Mouse (Mus musculus) hindbrain, embryonic 16.5 days (tissue): Measurements from ENCODE around the gene Nrn1l. TPM values are rescaled to one million over a fixed set of nuclear protein-coding genes. Genes with fewer than 3 reads are reported as not detected.

Experiments
- ATAC-seq: fragments of 200-750 bp; cut with Nextera tagmentation; 2 replicates; pipeline ENCODE4 v1.8.0; 2017; ENCODE audit warnings: moderate TSS enrichment, moderate library complexity
- H3K27ac ChIP-seq: fragments of 300-500 bp; sonication (generic); 2 replicates; pipeline ENCODE4 v1.5.1; 2014; ENCODE audit warnings: low read depth, mild to moderate bottlenecking, control low read depth, low read length, moderate library complexity
- H3K27me3 ChIP-seq: fragments of 300-500 bp; sonication (generic); replicated peaks from 2 replicates; pipeline ENCODE4 v1.6.1; 2014; ENCODE audit warnings: low read length; ENCODE audit not compliant: control insufficient read depth, insufficient read depth
- H3K36me3 ChIP-seq: fragments of 300-500 bp; sonication (generic); 2 replicates; pipeline ENCODE4 v1.6.1; 2014; ENCODE audit warnings: mild to moderate bottlenecking, low read length, moderate library complexity, mixed read lengths; ENCODE audit not compliant: control insufficient read depth, insufficient read depth
- H3K4me1 ChIP-seq: fragments of 300-500 bp; sonication (generic); 2 replicates; pipeline ENCODE4 v1.6.1; 2014; ENCODE audit warnings: low read depth, low read length; ENCODE audit not compliant: control insufficient read depth, insufficient read depth
- H3K4me2 ChIP-seq: fragments of 300-500 bp; sonication (generic); 2 replicates; pipeline ENCODE4 v1.6.1; 2014; ENCODE audit warnings: mild to moderate bottlenecking, low read length, control low read depth, moderate library complexity
- H3K4me3 ChIP-seq: fragments of 300-500 bp; sonication (generic); 2 replicates; pipeline ENCODE4 v1.5.1; 2014; ENCODE audit warnings: mild to moderate bottlenecking, low read length, control low read depth, moderate library complexity
- H3K9ac ChIP-seq: fragments of 300-500 bp; sonication (generic); 2 replicates; pipeline ENCODE4 v1.6.1; 2014; ENCODE audit warnings: low read depth, mild to moderate bottlenecking, control low read depth, low read length, moderate library complexity
- H3K9me3 ChIP-seq: fragments of 300-500 bp; sonication (generic); 2 replicates; pipeline ENCODE4 v1.6.1; 2014; ENCODE audit warnings: mild to moderate bottlenecking, low read length, moderate library complexity; ENCODE audit not compliant: control insufficient read depth
- WGBS: fragments of 180-500 bp; shearing (Covaris S2); extraction: QIAGEN DNeasy Blood & Tissue Kit; methylation state at CpG from one replicate; pipeline ENCODE4 v1.1.7; 2014; 5-methylcytosine and 5-hydroxymethylcytosine counted together
- polyA plus RNA-seq: library from polyadenylated mRNA; unstranded; fragments of >200 nt; fragmentation: Nextera tagmentation; extraction: Ambion mirVana; gene quantifications from 2 replicates; pipeline ENCODE4 v1.2.1, GENCODE M21; 2015

Gene Nrn1l
- polyA plus RNA-seq, 1 experiment from 2014 or later: 1.3 TPM

- H3K9ac ChIP-seq: peak overlapping the region; percentile 83
- no peaks in the 10 kb centered on the region for H3K9me3 ChIP-seq
- H3K4me1 ChIP-seq: peaks cover 43% of the 10 kb centered on the region
- H3K36me3 ChIP-seq: no peaks in the 10 kb centered on the region
- WGBS: under 1% methylated on average over 65 of the region's 71 CpGs
- H3K4me2 ChIP-seq: peak overlapping the region; percentile 94
- H3K27ac ChIP-seq: peak overlapping the region; percentile 88
- ATAC-seq: peak; percentile 1; the same call in 1 of the 2 replicates
- peak overlapping the region; percentile 88 for H3K4me3 ChIP-seq
- no peaks in the 10 kb centered on the region for H3K27me3 ChIP-seq
Measured at GRCm38 (mm10) chr8:105855248-105856167, 37.9 kb upstream of the Nrn1l start.

- WGBS: 19% methylated on average over 15 of the region's 15 CpGs
- Histone ChIP-seq H3K9me3 (no peaks in the 10 kb centered on the region), H3K4me1 (peaks cover 41% of the 10 kb centered on the region), H3K36me3 (no peaks in the 10 kb centered on the region), H3K4me3 (peak overlapping the region; percentile 88), H3K9ac (peak overlapping the region; percentile 83), H3K27ac (peak overlapping the region; percentile 88; the same call in 1 of the 2 replicates), H3K4me2 (peak overlapping the region; percentile 94), H3K27me3 (no peaks in the 10 kb centered on the region)
- no peak for ATAC-seq
Measured at GRCm38 (mm10) chr8:105856168-105856835, 37.1 kb upstream of the Nrn1l start.

- Histone ChIP-seq H3K36me3 (no peaks in the 10 kb centered on the region), H3K27me3 (no peaks in the 10 kb centered on the region), H3K9me3 (no peaks in the 10 kb centered on the region), H3K27ac (no peak overlapping the region), H3K4me1 (peaks cover 54% of the 10 kb centered on the region), H3K4me3 (no peak overlapping the region), H3K4me2 (no peak overlapping the region), H3K9ac (no peak overlapping the region)
- no peak for ATAC-seq
- 97% methylated on average over 5 of the region's 5 CpGs for WGBS
Measured at GRCm38 (mm10) chr8:105858495-105858894, 34.9 kb upstream of the Nrn1l start.

DNA sequence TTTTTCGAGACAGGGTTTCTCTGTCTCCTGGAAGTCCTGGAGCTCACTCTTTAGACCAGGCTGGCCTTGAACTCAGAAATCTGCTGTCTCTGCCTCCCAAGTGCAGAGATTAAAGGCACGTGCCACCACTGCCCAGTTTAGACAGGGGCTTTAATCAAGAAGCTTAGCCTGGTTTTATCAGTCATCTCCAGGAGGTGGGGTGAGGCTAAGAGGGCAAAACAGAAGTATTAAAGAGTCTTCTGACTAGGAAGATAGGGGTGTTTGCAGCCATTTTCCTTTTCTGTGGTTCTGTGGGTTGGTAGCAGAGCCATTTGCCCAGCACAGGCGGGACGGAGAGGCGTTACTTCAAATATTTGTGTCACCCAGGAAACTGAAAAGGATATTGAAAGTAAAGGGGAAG lies 34.1 kb upstream of the Nrn1l start:
- Histone ChIP-seq H3K9me3 (no peaks in the 10 kb centered on the region), H3K4me2 (no peak overlapping the region; the same call in 1 of the 2 replicates), H3K9ac (no peak overlapping the region), H3K36me3 (no peaks in the 10 kb centered on the region), H3K27me3 (no peaks in the 10 kb centered on the region), H3K4me1 (peaks cover 57% of the 10 kb centered on the region), H3K27ac (no peak overlapping the region; the same call in 1 of the 2 replicates), H3K4me3 (no peak overlapping the region)
- no peak for ATAC-seq
- WGBS: 73% methylated on average over 5 of the region's 5 CpGs

GRCm38 (mm10) chr8:105860143-105860981 lies 33.0 kb upstream of the Nrn1l start, which contains the start of gene Nutf2:
Gene Nutf2, plus strand, starts transcription at chr8:105860580.
- peak; percentile 98 for ATAC-seq
- Histone ChIP-seq H3K9ac (peak within 1 kb of the TSS; percentile 95), H3K9me3 (no peaks in the 10 kb centered on the region), H3K4me3 (peak within 1 kb of the TSS; percentile 97), H3K27ac (peak within 1 kb of the TSS; percentile 94), H3K27me3 (no peaks in the 10 kb centered on the region), H3K36me3 (no peaks in the 10 kb centered on the region), H3K4me1 (peaks cover 55% of the 10 kb centered on the region), H3K4me2 (peak within 1 kb of the TSS; percentile 83)
- under 1% methylated on average over 51 of the region's 59 CpGs for WGBS

- WGBS: 0% methylated on average over 1 of the region's 1 CpGs
- Histone ChIP-seq H3K4me3 (peak overlapping the region; percentile 97), H3K4me1 (peaks cover 44% of the 10 kb centered on the region), H3K9ac (no peak overlapping the region; the same call in 1 of the 2 replicates), H3K27ac (no peak overlapping the region), H3K9me3 (no peaks in the 10 kb centered on the region), H3K27me3 (no peaks in the 10 kb centered on the region), H3K4me2 (peak overlapping the region; percentile 65), H3K36me3 (peaks cover 3% of the 10 kb centered on the region; the same call in 1 of the 2 replicates)
- ATAC-seq: no peak
Measured at GRCm38 (mm10) chr8:105861951-105862350, 31.4 kb upstream of the Nrn1l start.

- peaks cover 14% of the 10 kb centered on the region for H3K4me1 ChIP-seq
- no peak for ATAC-seq
Measured at GRCm38 (mm10) chr8:105866364-105867029, 26.9 kb upstream of the Nrn1l start.

GRCm38 (mm10) chr8:105874301-105874700 lies 19.1 kb upstream of the Nrn1l start:
- Histone ChIP-seq H3K9me3 (no peaks in the 10 kb centered on the region), H3K4me3 (no peak overlapping the region), H3K9ac (no peak overlapping the region), H3K36me3 (peaks cover 19% of the 10 kb centered on the region), H3K4me2 (no peak overlapping the region), H3K27ac (no peak overlapping the region), H3K4me1 (no peaks in the 10 kb centered on the region), H3K27me3 (no peaks in the 10 kb centered on the region)
- 85% methylated on average over 6 of the region's 6 CpGs for WGBS
- ATAC-seq: no peak

More at GRCm38 (mm10) chr8:105866364-105867029, 26.9 kb upstream of the Nrn1l start:
- peaks cover 6% of the 10 kb centered on the region; the same call in 1 of the 2 replicates for H3K36me3 ChIP-seq
- no peaks in the 10 kb centered on the region for H3K27me3 ChIP-seq
- WGBS: 87% methylated on average over 6 of the region's 6 CpGs
- H3K4me3 ChIP-seq: no peak overlapping the region
- no peaks in the 10 kb centered on the region for H3K9me3 ChIP-seq
- H3K9ac ChIP-seq: no peak overlapping the region
- H3K27ac ChIP-seq: no peak overlapping the region
- no peak overlapping the region for H3K4me2 ChIP-seq
